Mouse (Mus musculus): ENCODE data around the gene Atp6v1c2.

DNA sequence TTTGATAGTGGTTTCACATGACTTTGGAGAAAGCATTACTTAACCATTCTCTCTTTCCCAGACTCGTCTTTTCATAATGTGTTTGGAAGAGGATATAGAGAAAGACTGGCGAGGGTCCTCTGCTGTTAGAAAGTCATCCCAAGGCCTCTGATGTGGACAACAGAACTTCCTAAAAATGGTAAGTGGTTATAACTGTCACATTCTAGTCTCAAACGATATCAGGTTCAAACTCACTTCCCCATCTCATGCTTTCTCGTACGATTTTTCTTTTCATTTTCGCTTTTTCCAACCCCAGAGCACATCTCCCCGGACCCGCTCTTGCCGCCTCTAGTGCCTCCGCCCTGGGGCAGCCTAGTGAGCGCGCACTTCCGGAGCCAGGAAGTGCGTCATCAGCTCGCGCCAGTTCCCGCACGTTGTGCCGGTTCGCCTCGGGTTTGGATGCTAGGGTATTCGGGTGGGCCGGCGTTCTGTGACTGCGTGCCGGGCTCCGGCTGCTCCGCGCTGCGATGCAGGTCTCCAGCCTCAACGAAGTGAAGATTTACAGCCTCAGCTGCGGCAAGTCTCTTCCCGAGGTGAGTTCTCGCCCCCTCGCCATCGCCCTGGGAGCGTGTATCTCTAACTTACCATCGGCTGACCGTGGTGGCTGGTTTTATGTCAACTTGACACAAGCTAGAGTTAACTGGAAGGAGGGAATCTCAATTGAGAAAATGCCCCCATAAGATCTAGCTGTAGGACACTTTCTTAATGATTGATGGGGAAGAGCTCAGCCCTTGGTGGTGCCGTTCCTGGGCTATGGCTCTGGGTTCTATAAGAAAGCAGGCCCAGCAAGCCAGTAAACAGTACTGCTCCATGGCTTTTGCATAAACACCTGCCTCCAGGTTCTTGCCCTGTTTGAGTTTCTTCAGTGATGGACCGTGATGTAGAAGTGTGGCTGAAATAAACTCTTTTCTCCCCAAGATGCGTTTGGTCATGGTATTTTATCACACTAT is 19.2 kb upstream of the Atp6v1c2 start, which contains the start of gene Nol10:
- peak; percentile 80 for TF ChIP-seq POLR2A (IDR thresholded peaks at IDR 0.05; ENCODE audit: control insufficient read depth, extremely low read depth, insufficient read depth, low read length, poor library complexity)
- TF ChIP-seq CTCF (IDR thresholded peaks at IDR 0.05; ENCODE audit: borderline replicate concordance, control insufficient read depth, extremely low read depth, insufficient read depth, low read length, poor library complexity) = no peak
